Mouse (Mus musculus) E14TG2a.4 (cell line): ENCODE results near the gene Ntn4.

Experiments
- CTCF ChIP-seq: conservative IDR thresholded peaks from 2 replicates; pipeline ENCODE4 v1.5.1; 2014; ENCODE audit warnings: low read length
- NANOG ChIP-seq: IDR thresholded peaks from 2 replicates; pipeline ENCODE4 v1.6.1; 2014; ENCODE audit warnings: borderline replicate concordance, low read length, mixed read lengths

GRCm38 (mm10) chr10:93742598-93742997 lies 102.1 kb downstream of the Ntn4 start:
- TF ChIP-seq CTCF (no peak), NANOG (no peak)
